Mouse (Mus musculus) A20 (cell line): Measurements from ENCODE around the gene Gcsam.
A peak's percentile ranks its signal among the peaks of the same experiment; 100 is the strongest.

Experiments used
- DNase-seq: peaks from one replicate; pipeline ENCODE4 v3.0.0-alpha.2; 2011; ENCODE audit warnings: low read depth, low spot score

Gene Gcsam

GRCm38 (mm10) chr16:45610267-45610666 lies at the start of gene Gcsam:
Gcsam (plus strand) TSS chr16:45610380.
- DNase-seq: peak; percentile 87

GRCm38 (mm10) chr16:45561747-45562146 lies 48.4 kb upstream of the Gcsam start:
- DNase-seq: no peak

GRCm38 (mm10) chr16:45572307-45572706 lies 37.9 kb upstream of the Gcsam start:
- no peak for DNase-seq

GRCm38 (mm10) chr16:45579883-45580282 lies 30.3 kb upstream of the Gcsam start:
- DNase-seq: no peak

- DNase-seq: peak; percentile 79
Measured at GRCm38 (mm10) chr16:45582512-45582911, 27.7 kb upstream of the Gcsam start.

- DNase-seq: no peak
Measured at GRCm38 (mm10) chr16:45593656-45594055, 16.5 kb upstream of the Gcsam start.

- no peak for DNase-seq
Measured at GRCm38 (mm10) chr16:45595494-45595893, 14.7 kb upstream of the Gcsam start.

GRCm38 (mm10) chr16:45608481-45608954 lies 1.7 kb upstream of the Gcsam start:
- DNase-seq: peak; percentile 77

- DNase-seq: peak; percentile 90
Measured at GRCm38 (mm10) chr16:45609300-45609699, 880 bp upstream of the Gcsam start.

- DNase-seq: no peak
Measured at GRCm38 (mm10) chr16:45613247-45613646, 3.1 kb downstream of the Gcsam start.

- peak; percentile 69 for DNase-seq
Measured at GRCm38 (mm10) chr16:45615944-45616343, 5.8 kb downstream of the Gcsam start.

- DNase-seq: peak; percentile 73
Measured at GRCm38 (mm10) chr16:45619751-45620375, 9.7 kb downstream of the Gcsam start.

GRCm38 (mm10) chr16:45623230-45623629 lies 13.1 kb downstream of the Gcsam start:
- peak; percentile 80 for DNase-seq

- DNase-seq: peak; percentile 82
Measured at GRCm38 (mm10) chr16:45624791-45625190, 14.6 kb downstream of the Gcsam start.

- DNase-seq: peak; percentile 81
Measured at GRCm38 (mm10) chr16:45625342-45625741, 15.2 kb downstream of the Gcsam start.

- no peak for DNase-seq
Measured at GRCm38 (mm10) chr16:45629497-45630105, 19.4 kb downstream of the Gcsam start.

GRCm38 (mm10) chr16:45630347-45630960 lies 20.3 kb downstream of the Gcsam start:
- DNase-seq: peak; percentile 78

- DNase-seq: no peak
Measured at GRCm38 (mm10) chr16:45632420-45632819, 22.2 kb downstream of the Gcsam start.

GRCm38 (mm10) chr16:45635826-45636225 lies 25.6 kb downstream of the Gcsam start:
- no peak for DNase-seq

- DNase-seq: no peak
Measured at GRCm38 (mm10) chr16:45640070-45640762, 30.0 kb downstream of the Gcsam start.

- no peak for DNase-seq
Measured at GRCm38 (mm10) chr16:45641301-45641700, 31.1 kb downstream of the Gcsam start.

GRCm38 (mm10) chr16:45643944-45644343 lies 33.8 kb downstream of the Gcsam start:
- no peak for DNase-seq
